Mouse (Mus musculus): ENCODE measurements around the gene Zfp27.

Zfp27 gene

GRCm38 (mm10) chr7:29905966-29906681 lies at the start of gene Zfp27:
Gene Zfp27, minus strand, starts transcription at chr7:29906572.
- in situ Hi-C loops (cut with MboI; ENCODE audit: unreplicated experiment in 2 of 2), result loop anchor here in 1 of 2 experiments (5.0 kb wide), 1 partner anchor 46 kb away; the partner anchor contains the start of gene Zfp74

DNA sequence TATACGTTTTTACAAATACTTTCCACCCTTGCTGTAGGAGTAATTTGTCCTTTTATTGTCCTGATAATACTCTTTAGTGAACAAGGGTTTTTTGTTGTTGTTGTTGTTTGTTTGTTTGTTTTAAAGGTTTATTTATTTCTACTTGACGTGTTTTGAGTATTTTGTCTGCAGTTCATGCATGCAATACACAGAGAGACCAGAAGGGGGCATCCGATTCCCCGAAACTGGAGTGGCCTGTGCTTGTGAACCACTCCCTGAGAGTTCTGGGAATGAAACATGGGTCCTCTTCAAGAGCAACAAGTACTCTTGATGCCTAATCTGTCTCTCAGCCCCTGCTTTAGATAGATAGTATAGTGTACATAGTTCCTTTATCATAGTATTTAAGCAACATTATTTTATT lies 48.4 kb upstream of the Zfp27 start:
- in situ Hi-C loops (cut with MboI; ENCODE audit: unreplicated experiment in 2 of 2), result loop anchor here in 1 of 2 experiments (5.0 kb wide), 1 partner anchor 47 kb away; the partner anchor contains the start of genes Zfp27 and Zfp383

DNA sequence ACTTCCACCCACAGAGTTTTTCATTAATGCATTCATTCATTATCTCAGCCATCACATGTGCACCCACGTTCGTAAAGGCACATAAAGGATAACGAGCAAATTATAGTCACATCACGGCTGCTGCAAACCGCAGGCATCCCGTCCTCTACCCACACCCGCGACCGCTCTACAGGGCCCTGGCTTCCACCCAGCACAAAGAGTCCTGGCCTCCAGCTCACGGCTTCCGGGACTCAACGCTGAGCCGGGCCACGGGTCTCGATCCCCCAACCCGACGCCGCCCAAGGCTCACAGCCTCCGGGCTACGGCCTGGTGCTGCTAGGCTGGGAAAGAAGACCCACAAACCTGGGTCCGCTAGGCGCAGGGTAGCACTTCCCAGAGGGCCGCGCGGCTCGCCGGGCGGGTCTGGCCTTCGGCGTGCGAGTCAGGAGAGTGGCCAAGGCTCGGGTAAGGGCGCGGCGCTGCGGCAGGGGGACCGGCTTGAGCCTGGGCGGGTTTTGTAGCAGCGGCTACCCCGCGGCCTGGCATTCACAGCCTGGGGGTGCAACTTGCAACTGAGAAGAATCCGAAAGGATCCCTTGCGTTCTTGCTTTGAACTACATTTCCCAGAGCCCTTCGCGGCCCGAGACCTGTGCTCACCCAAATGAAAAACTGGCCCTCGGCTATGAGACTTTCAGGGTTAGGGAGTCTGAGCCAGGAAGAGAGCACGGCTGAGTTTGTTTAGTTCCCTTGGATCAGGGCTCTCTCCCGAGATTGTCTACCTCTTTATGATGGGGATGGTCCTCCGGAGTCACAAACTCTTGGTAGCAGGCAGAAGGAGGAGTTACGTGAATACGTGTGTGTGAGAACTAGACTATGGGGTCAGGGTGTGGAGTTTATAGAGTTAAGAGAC lies 47.4 kb upstream of the Zfp27 start, which contains the start of gene Zfp74:
Gene Zfp74 (minus strand): TSS at position 577 of the 889 bp plus-strand sequence.
- in situ Hi-C loops (cut with MboI; ENCODE audit: unreplicated experiment in 2 of 2), result loop anchor here in 1 of 2 experiments (5.0 kb wide), 1 partner anchor 46 kb away; the partner anchor contains the start of genes Zfp27 and Zfp383

DNA sequence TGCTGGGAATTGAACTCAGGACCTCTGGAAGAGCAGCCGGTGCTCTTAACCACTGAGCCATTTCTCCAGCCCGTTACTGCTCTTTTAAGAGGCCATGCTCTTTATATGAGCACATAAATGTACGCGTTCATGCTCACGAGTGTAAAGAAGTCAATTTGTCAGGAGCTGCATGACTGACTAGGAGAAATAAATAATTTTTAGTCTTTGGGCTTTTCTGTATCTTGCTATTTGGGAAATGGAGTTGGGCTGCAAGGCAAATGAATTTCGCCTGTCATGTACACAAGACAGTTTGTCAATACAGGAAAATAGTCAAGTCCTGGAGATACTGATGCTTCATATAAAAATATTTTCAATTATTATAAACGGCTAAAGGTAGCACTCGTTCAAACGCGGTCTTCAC lies 46.7 kb upstream of the Zfp27 start:
- in situ Hi-C loops (cut with MboI; ENCODE audit: unreplicated experiment in 2 of 2), result loop anchor here in 1 of 2 experiments (5.0 kb wide), 1 partner anchor 46 kb away; the partner anchor contains the start of genes Zfp27 and Zfp383

DNA sequence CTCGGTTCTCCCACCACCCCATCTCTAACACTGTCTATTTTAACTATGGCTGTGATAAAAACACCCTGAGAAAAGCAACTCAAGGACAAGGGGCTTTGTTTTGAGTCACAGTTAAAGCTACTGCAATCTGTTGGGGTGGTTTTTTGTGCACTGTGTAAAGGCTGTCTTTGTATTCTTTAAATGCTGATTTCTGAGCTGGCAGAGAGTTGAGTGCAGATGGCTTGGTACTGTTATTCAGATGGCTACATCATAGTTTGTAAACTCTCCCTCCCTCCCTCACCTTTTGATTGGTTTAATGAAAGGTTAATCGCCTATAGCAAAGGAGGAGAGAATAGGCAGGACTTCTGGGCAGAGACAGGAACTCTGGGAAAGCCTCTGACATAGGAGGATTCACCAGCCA lies 37.8 kb upstream of the Zfp27 start:
- in situ Hi-C loops (cut with MboI; ENCODE audit: unreplicated experiment in 2 of 2), result no loop called here

GRCm38 (mm10) chr7:29943720-29944119 lies 37.3 kb upstream of the Zfp27 start:
- in situ Hi-C loops (cut with MboI; ENCODE audit: unreplicated experiment in 2 of 2), result no loop called here

DNA sequence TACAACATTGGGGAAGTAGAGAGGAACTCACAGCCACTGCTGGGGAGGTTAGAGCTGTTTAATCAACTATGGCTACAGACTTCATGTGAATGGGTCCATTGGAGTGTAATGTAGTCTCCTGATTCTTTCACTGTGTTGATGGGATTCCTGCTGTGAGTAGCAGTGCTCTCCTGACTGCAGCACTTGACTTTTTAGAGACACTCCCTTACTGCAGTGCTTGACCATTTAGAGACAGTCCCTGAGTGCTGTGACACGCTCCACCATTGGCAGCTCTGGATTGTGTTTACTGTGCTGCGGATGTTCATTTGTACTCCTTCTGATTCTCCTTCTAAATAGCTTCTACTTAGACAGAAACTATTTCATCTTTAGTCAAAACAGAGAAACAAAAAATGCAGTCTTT lies 36.4 kb upstream of the Zfp27 start:
- in situ Hi-C loops (cut with MboI; ENCODE audit: unreplicated experiment in 2 of 2), result no loop called here

DNA sequence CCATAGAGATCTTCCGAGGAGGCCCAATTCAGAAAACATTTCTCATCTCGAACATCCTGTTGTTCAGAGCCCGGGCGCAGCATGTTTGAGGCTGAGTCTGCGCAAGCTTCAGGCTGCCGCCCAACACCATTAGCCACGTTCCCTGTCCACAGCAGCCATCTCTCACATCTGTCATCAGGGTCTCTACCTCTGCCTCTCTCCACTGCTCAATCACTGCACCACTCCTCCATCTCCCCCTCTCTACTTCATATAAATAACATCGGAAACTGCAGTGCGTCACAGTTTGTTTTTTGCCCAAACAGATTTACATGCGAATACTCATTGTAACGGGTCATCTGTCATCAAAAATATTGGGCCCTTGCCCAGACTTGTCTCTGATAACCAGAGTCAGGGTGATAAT lies 34.7 kb upstream of the Zfp27 start:
- in situ Hi-C loops (cut with MboI; ENCODE audit: unreplicated experiment in 2 of 2), result no loop called here

- in situ Hi-C loops (cut with MboI; ENCODE audit: unreplicated experiment in 2 of 2), result no loop called here
These were observed 32.5 kb upstream of the Zfp27 start for GRCm38 (mm10) chr7:29938856-29939255.

GRCm38 (mm10) chr7:29922780-29923179 lies 16.4 kb upstream of the Zfp27 start:
- in situ Hi-C loops (cut with MboI; ENCODE audit: unreplicated experiment in 2 of 2), result no loop called here

DNA sequence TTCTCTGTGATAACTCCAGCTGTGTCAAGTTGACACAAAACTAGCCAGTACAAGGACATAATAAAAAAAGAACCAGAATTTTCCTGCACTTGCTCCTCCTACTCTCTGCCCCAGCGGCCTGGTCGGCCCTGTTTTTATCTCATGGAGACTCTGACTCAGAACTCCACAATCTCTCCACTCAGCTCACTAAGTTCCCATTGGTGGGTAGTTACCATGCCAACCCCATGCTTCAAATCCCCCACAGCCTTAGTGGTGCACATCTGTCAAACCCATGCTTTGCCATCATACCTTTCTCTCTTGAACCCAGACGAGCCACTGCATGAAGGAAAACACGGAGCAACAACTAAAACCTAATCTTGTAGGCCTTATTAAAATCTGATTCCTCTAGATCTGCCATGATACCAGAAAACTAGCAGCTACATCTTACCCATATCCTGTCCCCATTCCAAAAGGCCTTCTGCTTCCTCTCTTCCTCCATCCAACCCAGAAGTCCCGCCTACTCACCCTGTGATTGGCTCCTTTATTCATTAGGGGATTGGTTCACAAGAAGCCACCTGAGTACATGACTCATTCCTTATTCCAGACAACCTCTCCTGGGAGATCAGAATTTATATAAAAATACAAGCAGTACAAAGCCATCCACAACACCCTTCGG lies 15.2 kb upstream of the Zfp27 start:
- in situ Hi-C loops (cut with MboI; ENCODE audit: unreplicated experiment in 2 of 2), result no loop called here

DNA sequence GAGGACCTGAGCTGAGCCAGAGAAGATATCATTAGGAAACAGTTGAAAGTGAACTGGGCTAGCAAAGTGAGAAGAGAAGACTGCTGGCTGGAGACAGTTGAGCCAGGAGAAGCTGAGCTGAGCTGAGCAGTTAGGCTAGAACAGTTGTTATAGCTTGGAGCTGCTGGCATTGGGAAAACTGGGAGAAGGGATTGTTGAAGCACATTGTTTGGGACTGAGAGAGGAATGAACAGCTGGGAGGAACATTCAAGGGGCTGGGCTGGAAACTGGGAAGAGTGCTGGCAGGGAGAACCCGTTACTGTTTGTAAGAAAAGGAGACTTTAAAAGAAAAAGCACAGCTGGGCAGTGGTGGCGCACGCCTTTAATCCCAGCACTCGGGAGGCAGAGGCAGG lies 11.7 kb upstream of the Zfp27 start:
- in situ Hi-C loops (cut with MboI; ENCODE audit: unreplicated experiment in 2 of 2), result no loop called here

- in situ Hi-C loops (cut with MboI; ENCODE audit: unreplicated experiment in 2 of 2), result no loop called here
These were observed 11.1 kb upstream of the Zfp27 start for GRCm38 (mm10) chr7:29917371-29918061.

GRCm38 (mm10) chr7:29912172-29912571 lies 5.8 kb upstream of the Zfp27 start:
- in situ Hi-C loops (cut with MboI; ENCODE audit: unreplicated experiment in 2 of 2), result no loop called here

DNA sequence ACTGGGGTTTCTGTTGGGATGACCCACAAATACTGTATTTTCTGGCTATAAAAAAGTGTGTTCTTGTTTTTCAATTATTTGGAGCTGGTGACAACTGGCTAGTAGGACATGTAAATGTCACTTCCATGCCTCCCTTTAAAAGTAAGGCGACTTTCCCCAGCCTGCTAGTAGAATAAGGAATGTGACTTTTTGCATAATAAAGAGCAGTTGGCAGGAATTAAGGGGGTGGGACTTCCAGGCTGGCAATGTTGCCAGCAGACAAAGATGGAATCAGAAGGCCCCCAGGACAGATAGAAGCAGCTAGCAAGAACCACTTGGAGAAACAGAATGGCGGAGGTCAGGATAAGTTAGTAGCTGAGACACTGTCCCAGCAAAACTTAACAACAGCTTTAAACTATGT lies 3.9 kb upstream of the Zfp27 start:
- in situ Hi-C loops (cut with MboI; ENCODE audit: unreplicated experiment in 2 of 2), result no loop called here

- in situ Hi-C loops (cut with MboI; ENCODE audit: unreplicated experiment in 2 of 2), result loop anchor here in 1 of 2 experiments (5.0 kb wide), 1 partner anchor 44 kb away; the partner anchor contains the start of gene Zfp74
These were observed 2.0 kb upstream of the Zfp27 start, which contains the start of gene Zfp383 for GRCm38 (mm10) chr7:29908130-29908950. Gene Zfp383, plus strand, starts transcription at chr7:29908223.

- in situ Hi-C loops (cut with MboI; ENCODE audit: unreplicated experiment in 2 of 2), result loop anchor here in 1 of 2 experiments (5.0 kb wide), 1 partner anchor 45 kb away; the partner anchor contains the start of gene Zfp74
These were observed 834 bp upstream of the Zfp27 start for GRCm38 (mm10) chr7:29907206-29907605.

DNA sequence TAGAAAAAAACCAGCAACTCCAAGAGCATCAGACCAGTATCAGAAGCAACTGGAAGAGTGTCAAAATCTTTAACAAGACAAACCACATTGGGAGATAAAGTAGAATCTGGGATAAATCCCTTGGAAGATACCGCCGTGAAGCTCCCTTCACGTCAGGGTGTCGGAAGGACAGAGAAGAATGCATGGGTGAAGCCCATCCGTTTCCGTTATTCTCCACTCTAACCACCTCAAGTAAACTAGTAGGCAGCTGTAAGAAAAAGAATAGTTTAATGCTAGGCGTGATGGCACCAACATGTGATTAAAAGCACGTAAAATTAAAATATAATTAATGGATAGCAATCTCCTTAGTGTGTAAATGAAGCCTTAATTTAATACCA lies 298 bp upstream of the Zfp27 start:
- in situ Hi-C loops (cut with MboI; ENCODE audit: unreplicated experiment in 2 of 2), result loop anchor here in 1 of 2 experiments (5.0 kb wide), 1 partner anchor 46 kb away; the partner anchor contains the start of gene Zfp74

GRCm38 (mm10) chr7:29904101-29904500 lies 2.3 kb downstream of the Zfp27 start:
- in situ Hi-C loops (cut with MboI; ENCODE audit: unreplicated experiment in 2 of 2), result no loop called here

All from v-Abl transformed pro-B cells (cell line).